Mouse (Mus musculus) ES-Bruce4 (cell line): ENCODE results near the gene Pofut1.
"Not testable (repeated sequence)": the region's sequence is repeated elsewhere in the genome, so short reads cannot be mapped to it uniquely, and the experiment has no call there.

Source experiments
- CTCF ChIP-seq: IDR thresholded peaks from one replicate; pipeline ENCODE4 v1.8.1; 2011; ENCODE audit warnings: low read depth, low read length
- EP300 ChIP-seq: IDR thresholded peaks from 2 replicates; pipeline ENCODE4 v1.6.1; 2011; ENCODE audit warnings: low read depth, low read length; ENCODE audit not compliant: insufficient read depth
- POLR2A ChIP-seq: IDR thresholded peaks from one replicate; pipeline ENCODE4 v1.8.1; 2011; ENCODE audit warnings: low read length; ENCODE audit not compliant: insufficient read depth

DNA sequence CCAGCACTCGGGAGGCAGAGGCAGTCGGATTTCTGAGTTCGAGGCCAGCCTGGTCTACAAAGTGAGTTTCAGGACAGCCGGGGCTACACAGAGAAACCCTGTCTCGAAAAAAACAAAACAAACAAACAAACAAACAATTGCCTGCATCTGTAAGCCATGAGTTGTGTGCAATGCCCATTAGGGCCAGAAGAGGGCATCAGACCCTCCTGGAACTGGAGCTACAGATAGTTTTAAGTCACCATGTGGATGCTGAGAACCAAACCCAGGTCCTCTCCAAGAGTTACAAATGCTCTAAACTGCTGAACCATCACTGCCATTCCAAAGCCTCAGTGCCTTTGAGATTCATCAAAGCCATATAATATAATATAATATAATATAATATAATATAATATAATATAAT is 35.5 kb downstream of the Pofut1 start:
- not testable (repeated sequence) for TF ChIP-seq POLR2A, CTCF, EP300
